Mouse (Mus musculus) CH12.LX (cell line): ENCODE results near the gene Oxct1.

Experiments
- CTCF ChIP-seq, 2 experiments: IDR thresholded peaks in 1 of 2; conservative IDR thresholded peaks in 1 of 2; 2 replicates each; pipeline ENCODE4 v1.5.1; 2011 to 2012; ENCODE audit warnings: low read depth in 2 of 2, low read length in 2 of 2, improper control_type of control experiment in 1 of 2, inconsistent platforms in 1 of 2, mild to moderate bottlenecking in 1 of 2, moderate library complexity in 1 of 2
- HCFC1 ChIP-seq: IDR thresholded peaks from 2 replicates; pipeline ENCODE4 v1.6.1; 2012; ENCODE audit warnings: low read depth, mild to moderate bottlenecking, inconsistent platforms, low read length, improper control_type of control experiment
- IRF4 ChIP-seq: IDR thresholded peaks from 2 replicates; pipeline ENCODE4 v1.6.1; 2014; ENCODE audit warnings: low read depth, mild to moderate bottlenecking, inconsistent platforms, low read length, improper control_type of control experiment

GRCm38 (mm10) chr15:4124648-4125047 lies 98.5 kb downstream of the Oxct1 start:
- TF ChIP-seq CTCF (conservative IDR thresholded peaks at IDR 0.05 in 1 of 2, IDR thresholded peaks at IDR 0.05 in 1 of 2; ENCODE audit: low read depth in 2 of 2, low read length in 2 of 2) (no peak), IRF4 (no peak), HCFC1 (no peak)
